Mouse (Mus musculus) liver, adult 2 months (tissue): ENCODE measurements around the gene Tbc1d22a.

Experiments used
- CTCF ChIP-seq: fragments of 200-500 bp; IDR thresholded peaks from 2 replicates; pipeline ENCODE4 v1.5.1; 2011; ENCODE audit warnings: low read depth, low read length, control low read depth
- POLR2A ChIP-seq: fragments of 200-500 bp; IDR thresholded peaks from 2 replicates; pipeline ENCODE4 v1.6.1; 2011; ENCODE audit warnings: low read length, control low read depth; ENCODE audit not compliant: insufficient read depth; ENCODE audit errors: extremely low read depth

DNA sequence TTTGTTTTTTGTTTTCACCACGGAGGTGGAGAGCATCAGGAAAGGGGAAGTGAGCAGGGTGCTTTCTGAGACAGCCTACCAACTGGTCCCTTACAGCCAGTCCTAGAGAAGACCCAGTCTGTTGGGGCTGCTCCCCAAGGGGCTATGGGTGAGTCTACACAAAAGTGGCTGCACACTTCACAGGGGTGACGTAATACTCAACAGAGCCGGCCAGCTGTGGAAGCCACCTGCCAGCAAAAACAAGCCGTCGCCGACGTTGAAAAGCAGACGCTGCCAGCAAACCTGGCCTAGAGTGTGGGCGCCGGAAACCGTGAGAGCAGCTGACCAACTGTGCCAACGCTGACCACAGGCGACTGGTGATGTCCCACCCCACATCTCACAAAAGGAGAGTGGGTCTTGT, 31.6 kb upstream of the Tbc1d22a start:
- no peak for TF ChIP-seq POLR2A
- no peak for TF ChIP-seq CTCF
